Mouse (Mus musculus): ENCODE results near the gene Adora3.

DNA sequence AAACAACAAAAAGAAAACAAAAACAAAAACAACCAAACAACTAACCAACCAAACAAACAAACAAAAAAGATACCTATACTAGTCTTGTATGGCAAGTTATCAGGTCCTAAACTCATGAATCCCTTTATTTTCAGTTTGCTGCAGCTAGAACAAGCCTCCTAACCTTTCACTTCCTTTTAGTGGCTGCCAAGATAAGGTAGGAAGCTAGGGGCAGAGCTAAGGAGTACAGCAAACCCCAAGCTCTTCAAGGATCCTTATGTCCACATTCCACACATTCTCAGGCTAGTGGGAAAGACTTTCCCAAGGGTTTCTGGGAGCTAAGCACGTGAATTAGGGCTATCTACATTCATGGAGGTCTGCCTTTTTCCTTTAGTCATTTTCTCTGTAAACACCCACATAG is 44.6 kb downstream of the Adora3 start:
- TF ChIP-seq CTCF (conservative IDR thresholded peaks at IDR 0.05; ENCODE audit: insufficient read depth, insufficient read length, low read depth, low read length) = no peak
- no peak for TF ChIP-seq POLR2A (IDR thresholded peaks at IDR 0.05; ENCODE audit: low read depth, low read length)
